Mouse (Mus musculus): ENCODE data around the gene Pde4b.

DNA sequence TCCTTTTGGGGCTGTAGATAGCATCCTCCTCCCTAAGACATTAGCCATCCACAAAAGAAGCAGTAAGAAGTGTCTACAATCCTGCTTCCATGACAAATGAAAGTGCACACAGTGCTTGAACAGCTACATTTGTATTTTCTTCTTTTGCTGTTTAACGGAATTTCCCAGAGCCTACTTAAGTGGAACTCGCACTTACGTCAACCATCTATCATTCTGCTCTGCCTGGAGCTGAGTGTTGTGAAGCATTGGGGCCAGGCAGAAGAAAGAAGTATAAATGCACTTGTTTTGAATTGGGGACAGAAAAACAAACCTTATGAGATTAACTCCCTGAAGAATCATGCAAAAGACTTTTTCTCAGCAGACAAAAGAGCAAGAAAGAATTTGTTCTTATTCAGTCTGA, 338.1 kb downstream of the Pde4b start:
- TF ChIP-seq CTCF (IDR thresholded peaks at IDR 0.05; ENCODE audit: control insufficient read depth, insufficient read depth, low read length) (no peak), POLR2A (IDR thresholded peaks at IDR 0.05; ENCODE audit: borderline replicate concordance, control insufficient read depth, low read depth, low read length) (no peak)
